Mouse (Mus musculus): ENCODE data around the gene Gngt1. TPM values are rescaled to one million over a fixed set of nuclear protein-coding genes. Genes with fewer than 3 reads are reported as not detected.

Gene Gngt1
- polyA plus RNA-seq (2014; fragmentation: Nextera tagmentation; extraction: Ambion mirVana), result not detected in 2 replicates

DNA sequence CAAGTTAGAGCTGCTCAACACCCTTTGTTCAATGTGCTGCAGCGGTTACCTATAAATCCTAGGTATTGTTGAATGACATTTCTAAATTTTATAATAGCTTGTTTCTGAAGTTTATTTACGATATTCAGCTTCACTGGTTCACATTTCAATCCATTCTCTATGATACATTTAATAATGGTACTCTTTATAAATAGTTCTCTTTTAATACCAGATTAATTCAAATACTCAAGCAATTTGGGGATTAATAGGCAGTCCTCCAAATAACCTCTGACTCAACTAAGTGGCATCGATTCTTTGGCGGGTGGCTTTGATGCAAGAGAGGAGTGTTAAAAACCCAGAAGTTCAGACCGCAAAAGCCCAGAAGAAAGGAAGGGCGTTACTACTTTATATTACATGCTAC lies at the start of gene Gngt1:
Gene Gngt1, plus strand, starts transcription at position 301 of the 400 bp plus-strand sequence.
- H3K4me3 ChIP-seq (ENCODE audit: low read depth, low read length), result no peak within 1 kb of the TSS
- H3K9ac ChIP-seq (replicated peaks; ENCODE audit: low read depth, low read length), result no peak within 1 kb of the TSS
- H3K36me3 ChIP-seq (ENCODE audit: control insufficient read depth, insufficient read depth, low read length), result no peaks in the 10 kb centered on the region
- no peak for ATAC-seq (ENCODE audit: insufficient number of reproducible peaks, insufficient read depth, low FRiP score, low read depth)
- no peak within 1 kb of the TSS for H3K4me2 ChIP-seq (replicated peaks; ENCODE audit: low read depth, low read length)
- H3K27me3 ChIP-seq (ENCODE audit: control insufficient read depth, insufficient read depth, low read length), result no peaks in the 10 kb centered on the region
- no peaks in the 10 kb centered on the region for H3K4me1 ChIP-seq (ENCODE audit: control insufficient read depth, insufficient read depth, low read length)
- no peak within 1 kb of the TSS for H3K27ac ChIP-seq (ENCODE audit: low read length)
- H3K9me3 ChIP-seq (ENCODE audit: control insufficient read depth, low read depth, low read length), result no peaks in the 10 kb centered on the region
- 83% methylated on average over 6 of the region's 6 CpGs for WGBS

DNA sequence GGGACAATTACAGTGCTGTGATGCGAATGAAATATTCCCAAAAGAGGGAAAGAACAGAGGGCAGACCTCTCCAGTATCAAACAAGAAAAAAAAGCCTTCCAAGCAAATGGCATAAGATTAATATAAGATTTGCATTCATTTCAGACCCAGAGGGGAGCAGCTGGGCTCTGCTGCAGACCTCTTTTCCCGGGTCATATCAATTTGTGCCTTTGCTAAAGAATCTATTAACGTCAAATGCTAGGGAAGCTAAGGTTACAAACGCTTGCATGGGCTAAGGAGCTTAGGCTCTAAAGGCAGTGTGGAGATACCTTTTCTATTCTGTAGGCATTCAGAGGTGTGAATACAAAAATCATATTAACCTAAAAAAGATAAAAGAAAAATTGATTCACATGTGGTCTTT lies 38.6 kb upstream of the Gngt1 start:
- no peaks in the 10 kb centered on the region for H3K9me3 ChIP-seq (ENCODE audit: control insufficient read depth, low read depth, low read length)
- no peak overlapping the region for H3K4me3 ChIP-seq (ENCODE audit: low read depth, low read length)
- ATAC-seq (ENCODE audit: insufficient number of reproducible peaks, insufficient read depth, low FRiP score, low read depth), result no peak
- no peaks in the 10 kb centered on the region for H3K27me3 ChIP-seq (ENCODE audit: control insufficient read depth, insufficient read depth, low read length)
- no peaks in the 10 kb centered on the region for H3K4me1 ChIP-seq (ENCODE audit: control insufficient read depth, insufficient read depth, low read length)
- H3K9ac ChIP-seq (replicated peaks; ENCODE audit: low read depth, low read length), result no peak overlapping the region
- whole genome bisulfite sequencing, result 43% methylated on average over 4 of the region's 4 CpGs
- no peaks in the 10 kb centered on the region for H3K36me3 ChIP-seq (ENCODE audit: control insufficient read depth, insufficient read depth, low read length)
- no peak overlapping the region for H3K27ac ChIP-seq (ENCODE audit: low read length)
- no peak overlapping the region for H3K4me2 ChIP-seq (replicated peaks; ENCODE audit: low read depth, low read length)

DNA sequence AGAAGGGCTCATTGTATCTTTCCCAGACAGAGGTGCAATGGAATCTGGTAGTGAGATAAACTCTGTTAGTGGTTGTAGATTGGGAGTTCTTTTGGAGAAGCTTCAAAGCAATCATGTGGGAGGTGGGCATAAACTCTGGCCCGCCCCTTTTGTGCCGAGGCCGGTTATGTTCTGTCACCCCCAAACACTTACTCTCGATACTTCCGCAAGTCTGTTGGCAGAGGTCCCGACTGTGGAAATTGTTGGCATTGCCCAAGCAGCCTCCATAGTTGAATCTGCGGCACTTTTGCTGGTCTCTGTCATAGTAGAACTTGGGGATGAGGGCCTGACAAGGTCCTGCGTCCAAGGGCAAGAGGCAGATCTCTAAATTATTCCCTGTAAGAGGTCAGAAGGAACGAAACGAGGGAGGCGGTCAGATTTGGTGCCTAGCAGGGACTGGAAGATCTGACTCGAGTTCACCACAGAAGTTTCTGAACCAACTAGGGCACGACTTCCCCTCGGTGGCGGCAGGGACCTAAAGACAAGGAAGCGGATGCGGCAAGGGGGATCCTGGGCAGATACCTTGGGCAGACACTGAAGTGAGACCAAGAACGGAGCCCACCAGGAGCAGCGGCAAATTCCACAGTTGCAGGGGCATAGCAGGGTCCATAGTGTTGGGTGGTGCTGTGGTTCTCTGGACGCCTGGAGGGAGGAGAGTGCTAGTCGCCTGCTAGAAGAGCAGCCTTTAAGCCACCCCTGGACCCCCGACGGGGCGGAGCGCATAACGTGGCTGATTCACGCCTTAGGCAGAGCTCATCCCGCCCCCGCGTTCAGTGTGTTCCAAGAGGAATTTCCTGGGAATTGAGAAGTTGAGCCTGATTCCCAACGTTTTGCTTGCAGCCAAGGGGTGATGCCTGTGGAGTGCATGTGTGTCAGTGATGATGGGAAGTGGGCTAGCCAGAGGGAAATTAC lies 25.6 kb upstream of the Gngt1 start:
- H3K27me3 ChIP-seq (ENCODE audit: control insufficient read depth, insufficient read depth, low read length), result no peaks in the 10 kb centered on the region
- 0 out of 2 replicates have a peak, but pooled peaks have one; percentile 53 for ATAC-seq (ENCODE audit: insufficient number of reproducible peaks, insufficient read depth, low FRiP score, low read depth)
- 22% methylated on average over 31 of the region's 31 CpGs for WGBS

DNA sequence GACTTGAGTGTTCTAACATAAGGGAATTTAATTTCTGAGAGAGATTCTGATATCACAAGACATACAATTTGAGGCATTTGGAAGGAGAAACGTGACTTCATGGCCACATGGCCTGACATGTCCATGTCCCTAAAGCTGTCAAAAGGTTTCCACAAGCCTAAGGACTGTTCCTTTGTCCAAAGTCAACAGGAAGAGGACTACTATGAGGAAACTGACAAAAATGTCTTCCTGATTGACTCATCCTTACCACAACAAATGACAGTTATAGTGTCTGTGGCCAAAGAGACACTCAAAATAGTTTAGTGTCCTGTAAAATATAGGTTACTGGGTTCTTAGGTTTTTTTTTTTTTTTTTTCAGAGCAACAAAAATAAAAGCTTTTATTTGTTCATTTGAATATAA lies 19.9 kb upstream of the Gngt1 start:
- Histone ChIP-seq H3K9ac (replicated peaks; ENCODE audit: low read depth, low read length) (no peak overlapping the region), H3K27ac (ENCODE audit: low read length) (no peak overlapping the region), H3K4me1 (ENCODE audit: control insufficient read depth, insufficient read depth, low read length) (no peaks in the 10 kb centered on the region), H3K4me2 (replicated peaks; ENCODE audit: low read depth, low read length) (no peak overlapping the region), H3K4me3 (ENCODE audit: low read depth, low read length) (no peak overlapping the region), H3K27me3 (ENCODE audit: control insufficient read depth, insufficient read depth, low read length) (no peaks in the 10 kb centered on the region), H3K36me3 (ENCODE audit: control insufficient read depth, insufficient read depth, low read length) (no peaks in the 10 kb centered on the region), H3K9me3 (ENCODE audit: control insufficient read depth, low read depth, low read length) (no peaks in the 10 kb centered on the region)
- 82% methylated on average over 1 of the region's 1 CpGs for whole genome bisulfite sequencing
- no peak for ATAC-seq (ENCODE audit: insufficient number of reproducible peaks, insufficient read depth, low FRiP score, low read depth)

More for the DNA sequence above, 25.6 kb upstream of the Gngt1 start:
- H3K9me3 ChIP-seq (ENCODE audit: control insufficient read depth, low read depth, low read length), result no peaks in the 10 kb centered on the region
- H3K4me2 ChIP-seq (replicated peaks; ENCODE audit: low read depth, low read length), result peak overlapping the region; percentile 43
- no peaks in the 10 kb centered on the region for H3K36me3 ChIP-seq (ENCODE audit: control insufficient read depth, insufficient read depth, low read length)
- no peak overlapping the region for H3K27ac ChIP-seq (ENCODE audit: low read length)
- no peaks in the 10 kb centered on the region for H3K4me1 ChIP-seq (ENCODE audit: control insufficient read depth, insufficient read depth, low read length)
- H3K9ac ChIP-seq (replicated peaks; ENCODE audit: low read depth, low read length), result no peak overlapping the region
- peak overlapping the region; percentile 18 for H3K4me3 ChIP-seq (ENCODE audit: low read depth, low read length)

DNA sequence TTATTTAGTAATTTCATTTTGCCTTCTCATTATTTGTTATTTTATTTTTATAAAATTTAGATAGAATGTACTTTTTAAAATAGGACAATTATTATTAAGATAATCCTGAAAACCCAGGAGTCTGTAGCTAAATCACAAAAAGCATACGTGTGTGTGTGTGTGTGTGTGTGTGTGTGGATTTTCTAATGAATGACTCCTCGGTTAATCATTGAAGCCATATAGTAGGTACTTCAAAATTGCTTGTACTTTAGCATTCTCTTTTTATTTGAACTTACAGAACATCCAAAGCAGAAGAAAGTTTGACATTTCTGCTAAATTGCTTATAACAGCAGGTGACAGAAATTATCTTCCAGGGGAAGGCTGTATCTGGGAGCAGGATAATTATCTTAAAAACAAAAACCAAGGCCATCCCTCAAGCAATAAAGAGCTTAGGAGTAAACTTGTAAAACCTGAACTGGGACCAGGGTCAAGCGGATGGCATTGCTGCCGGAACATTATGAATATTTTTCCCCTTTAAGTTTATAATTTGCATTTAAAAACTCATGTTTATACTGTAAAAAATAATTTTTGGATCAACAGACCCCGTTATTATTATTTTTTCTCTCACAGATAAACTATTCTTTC lies 10.8 kb upstream of the Gngt1 start:
- WGBS, result 84% methylated on average over 5 of the region's 5 CpGs
- no peaks in the 10 kb centered on the region for H3K27me3 ChIP-seq (ENCODE audit: control insufficient read depth, insufficient read depth, low read length)
- no peak for ATAC-seq (ENCODE audit: insufficient number of reproducible peaks, insufficient read depth, low FRiP score, low read depth)

DNA sequence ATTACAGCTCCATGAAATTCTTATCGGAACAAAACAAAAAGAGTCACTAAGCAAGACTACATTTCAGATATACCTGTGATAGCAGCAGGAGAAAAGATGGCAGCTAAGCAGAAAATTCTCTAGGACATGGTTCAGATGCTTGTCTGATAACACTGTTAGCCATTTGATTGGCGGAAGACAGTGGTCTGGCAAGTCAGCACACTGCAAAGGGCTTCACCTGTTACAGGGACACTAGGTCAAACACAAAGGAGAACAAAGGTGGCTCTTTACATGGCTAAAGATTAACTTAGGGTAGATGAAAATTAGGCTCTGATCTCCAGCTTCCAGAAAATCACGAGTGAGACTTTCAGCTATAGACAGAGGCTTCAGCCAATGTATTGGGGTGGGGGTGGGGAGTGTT lies 4.8 kb upstream of the Gngt1 start, which contains the start of gene Tfpi2:
Gene Tfpi2, minus strand, starts transcription at position 170 of the 400 bp plus-strand sequence.
- H3K27ac ChIP-seq (ENCODE audit: low read length), result no peak within 1 kb of the TSS
- no peaks in the 10 kb centered on the region for H3K36me3 ChIP-seq (ENCODE audit: control insufficient read depth, insufficient read depth, low read length)
- no peak within 1 kb of the TSS for H3K4me3 ChIP-seq (ENCODE audit: low read depth, low read length)
- ATAC-seq (ENCODE audit: insufficient number of reproducible peaks, insufficient read depth, low FRiP score, low read depth), result no peak
- H3K9me3 ChIP-seq (ENCODE audit: control insufficient read depth, low read depth, low read length), result no peaks in the 10 kb centered on the region
- H3K4me1 ChIP-seq (ENCODE audit: control insufficient read depth, insufficient read depth, low read length), result no peaks in the 10 kb centered on the region
- H3K9ac ChIP-seq (replicated peaks; ENCODE audit: low read depth, low read length), result no peak within 1 kb of the TSS
- H3K27me3 ChIP-seq (ENCODE audit: control insufficient read depth, insufficient read depth, low read length), result no peaks in the 10 kb centered on the region
- no peak within 1 kb of the TSS for H3K4me2 ChIP-seq (replicated peaks; ENCODE audit: low read depth, low read length)
- WGBS, result 62% methylated on average over 3 of the region's 3 CpGs

More for the DNA sequence above, 10.8 kb upstream of the Gngt1 start:
- H3K9ac ChIP-seq (replicated peaks; ENCODE audit: low read depth, low read length), result no peak overlapping the region
- H3K4me2 ChIP-seq (replicated peaks; ENCODE audit: low read depth, low read length), result no peak overlapping the region
- no peaks in the 10 kb centered on the region for H3K4me1 ChIP-seq (ENCODE audit: control insufficient read depth, insufficient read depth, low read length)
- no peaks in the 10 kb centered on the region for H3K9me3 ChIP-seq (ENCODE audit: control insufficient read depth, low read depth, low read length)
- H3K4me3 ChIP-seq (ENCODE audit: low read depth, low read length), result no peak overlapping the region
- no peaks in the 10 kb centered on the region for H3K36me3 ChIP-seq (ENCODE audit: control insufficient read depth, insufficient read depth, low read length)
- H3K27ac ChIP-seq (ENCODE audit: low read length), result no peak overlapping the region

DNA sequence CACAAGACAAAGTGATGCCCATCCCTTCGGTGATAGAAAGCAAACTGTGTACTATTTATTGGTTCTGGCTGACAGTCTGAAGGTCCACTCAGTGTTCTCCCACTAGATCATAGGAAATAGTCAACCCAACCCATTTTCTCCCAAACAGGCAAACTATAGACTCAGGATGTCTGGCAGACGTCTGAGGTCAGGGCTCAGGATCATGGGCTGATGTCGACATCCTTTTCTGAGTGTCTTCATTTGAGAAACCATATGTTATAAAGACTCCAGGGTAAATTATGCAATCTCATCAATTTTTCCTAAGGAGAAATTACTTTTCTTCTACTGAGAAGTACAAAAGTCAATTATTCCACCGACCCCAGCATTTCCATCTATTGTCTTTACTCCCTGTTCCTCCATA lies 4.5 kb downstream of the Gngt1 start:
- H3K4me2 ChIP-seq (replicated peaks; ENCODE audit: low read depth, low read length), result no peak overlapping the region
- H3K27ac ChIP-seq (ENCODE audit: low read length), result no peak overlapping the region
- H3K9me3 ChIP-seq (ENCODE audit: control insufficient read depth, low read depth, low read length), result no peaks in the 10 kb centered on the region
- H3K9ac ChIP-seq (replicated peaks; ENCODE audit: low read depth, low read length), result no peak overlapping the region
- H3K4me3 ChIP-seq (ENCODE audit: low read depth, low read length), result no peak overlapping the region
- no peaks in the 10 kb centered on the region for H3K27me3 ChIP-seq (ENCODE audit: control insufficient read depth, insufficient read depth, low read length)
- WGBS, result 67% methylated on average over 4 of the region's 4 CpGs
- peaks cover 5% of the 10 kb centered on the region for H3K4me1 ChIP-seq (ENCODE audit: control insufficient read depth, insufficient read depth, low read length)
- ATAC-seq (ENCODE audit: insufficient number of reproducible peaks, insufficient read depth, low FRiP score, low read depth), result no peak
- H3K36me3 ChIP-seq (ENCODE audit: control insufficient read depth, insufficient read depth, low read length), result no peaks in the 10 kb centered on the region

DNA sequence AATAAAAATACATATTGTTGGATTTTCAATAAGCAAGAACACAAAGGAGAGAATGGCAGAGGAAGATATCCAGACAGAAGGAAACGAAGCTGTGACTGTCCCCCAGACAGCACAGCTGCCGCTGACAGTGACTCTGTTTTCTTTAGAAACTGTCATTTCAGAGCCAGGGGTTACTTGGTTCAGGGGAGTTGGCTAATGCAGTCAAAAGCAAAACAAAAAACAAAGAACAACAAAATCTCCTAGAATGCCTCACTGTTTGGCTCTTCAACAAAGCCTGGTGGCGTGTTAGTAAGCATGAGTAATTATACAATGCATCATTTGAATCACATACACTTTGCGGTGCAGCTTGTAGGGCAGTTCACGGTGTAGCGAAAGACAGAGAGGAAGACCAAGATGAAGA lies 5.7 kb downstream of the Gngt1 start:
- Histone ChIP-seq H3K4me1 (ENCODE audit: control insufficient read depth, insufficient read depth, low read length) (peaks cover 5% of the 10 kb centered on the region), H3K9ac (replicated peaks; ENCODE audit: low read depth, low read length) (no peak overlapping the region), H3K27ac (ENCODE audit: low read length) (no peak overlapping the region), H3K4me3 (ENCODE audit: low read depth, low read length) (no peak overlapping the region), H3K9me3 (ENCODE audit: control insufficient read depth, low read depth, low read length) (no peaks in the 10 kb centered on the region), H3K4me2 (replicated peaks; ENCODE audit: low read depth, low read length) (no peak overlapping the region), H3K36me3 (ENCODE audit: control insufficient read depth, insufficient read depth, low read length) (no peaks in the 10 kb centered on the region), H3K27me3 (ENCODE audit: control insufficient read depth, insufficient read depth, low read length) (no peaks in the 10 kb centered on the region)
- ATAC-seq (ENCODE audit: insufficient number of reproducible peaks, insufficient read depth, low FRiP score, low read depth), result no peak
- WGBS, result 68% methylated on average over 6 of the region's 6 CpGs
